Mouse (Mus musculus) thymus, adult 2 months (tissue): ENCODE data around the gene Hdgfl3.

Source experiments
- CTCF ChIP-seq: fragments of 200-500 bp; IDR thresholded peaks from 2 replicates; pipeline ENCODE4 v1.5.1; 2012; ENCODE audit warnings: mild to moderate bottlenecking, control low read depth, low read length, moderate library complexity, borderline replicate concordance; ENCODE audit not compliant: control insufficient read depth, poor library complexity, insufficient read depth; ENCODE audit errors: extremely low read depth
- POLR2A ChIP-seq: fragments of 200-500 bp; IDR thresholded peaks from 2 replicates; pipeline ENCODE4 v1.6.1; 2012; ENCODE audit warnings: mild to moderate bottlenecking, low read length, control low read depth, moderate library complexity; ENCODE audit not compliant: control insufficient read depth, poor library complexity, insufficient read depth; ENCODE audit errors: extremely low read depth

GRCm38 (mm10) chr7:81973339-81973738 lies 39.1 kb upstream of the Hdgfl3 start:
- no peak for TF ChIP-seq CTCF
- no peak for TF ChIP-seq POLR2A
